Mouse (Mus musculus): ENCODE measurements around the gene Glmn.

Glmn gene

DNA sequence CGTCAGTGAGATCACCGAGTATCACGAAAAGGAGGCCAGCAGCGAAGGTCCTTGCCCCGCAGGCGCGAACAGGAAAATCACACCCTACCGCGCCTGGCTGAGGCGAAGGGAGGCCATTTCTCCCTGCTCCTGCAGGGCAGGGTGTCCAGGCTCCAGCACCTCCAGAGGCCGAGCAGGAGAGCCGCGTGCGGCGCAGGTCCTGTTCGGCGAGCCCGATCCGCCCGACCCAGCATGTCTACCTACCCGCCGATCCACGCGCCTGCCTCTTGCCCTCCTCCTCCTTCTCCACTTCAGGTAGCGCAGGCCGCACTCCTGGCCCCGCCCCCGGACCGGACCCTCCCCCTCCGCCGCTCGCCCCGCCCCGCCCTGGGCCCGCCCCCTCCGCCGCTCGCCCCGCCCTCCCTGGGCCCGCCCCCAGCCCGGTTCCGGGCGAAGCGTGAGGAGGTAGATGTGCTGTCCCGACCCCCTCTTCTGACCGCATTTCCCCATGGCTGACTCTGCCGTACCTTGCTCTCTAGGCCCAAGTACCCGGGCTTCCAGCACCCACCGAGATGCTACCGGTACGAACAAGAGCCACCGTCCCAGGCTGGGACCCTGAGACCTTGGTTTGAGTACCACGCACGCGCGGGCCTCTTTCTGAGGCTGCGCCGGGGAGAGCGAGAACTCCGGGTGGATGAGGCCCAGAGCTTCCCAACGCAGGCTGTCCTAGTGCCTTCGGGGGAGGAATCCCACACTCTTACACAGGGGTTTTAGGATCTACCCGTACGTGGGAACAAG is at the start of gene Glmn, which contains the start of gene Rpap2:
TSS of gene Glmn (minus strand) at position 588 of the 777 bp plus-strand sequence.
TSS of gene Rpap2 (plus strand) at position 73 of the 777 bp plus-strand sequence.
- DNase-seq (ENCODE audit: low spot score in 2 of 2), result peak; percentile 84

DNA sequence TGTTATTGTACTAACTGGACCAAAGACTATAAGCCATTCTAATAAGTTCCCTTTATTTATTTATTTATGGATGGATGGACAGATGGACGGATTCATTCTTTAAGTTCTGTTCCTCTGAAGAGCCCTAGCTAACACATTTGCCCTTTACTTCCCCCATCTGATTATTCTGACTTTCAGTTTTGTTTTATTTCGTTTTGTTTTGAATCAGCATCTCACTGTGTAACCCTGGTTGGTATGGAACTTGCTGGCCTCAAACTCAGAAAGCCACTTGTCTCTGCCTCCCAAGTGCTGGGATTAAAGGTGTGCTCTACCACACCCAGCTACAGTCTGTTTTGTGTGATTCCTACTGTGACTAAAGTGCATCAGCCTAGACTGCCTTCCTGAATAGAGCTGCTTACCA is 48.2 kb upstream of the Glmn start:
- no peak for DNase-seq (ENCODE audit: low spot score in 2 of 2)

DNA sequence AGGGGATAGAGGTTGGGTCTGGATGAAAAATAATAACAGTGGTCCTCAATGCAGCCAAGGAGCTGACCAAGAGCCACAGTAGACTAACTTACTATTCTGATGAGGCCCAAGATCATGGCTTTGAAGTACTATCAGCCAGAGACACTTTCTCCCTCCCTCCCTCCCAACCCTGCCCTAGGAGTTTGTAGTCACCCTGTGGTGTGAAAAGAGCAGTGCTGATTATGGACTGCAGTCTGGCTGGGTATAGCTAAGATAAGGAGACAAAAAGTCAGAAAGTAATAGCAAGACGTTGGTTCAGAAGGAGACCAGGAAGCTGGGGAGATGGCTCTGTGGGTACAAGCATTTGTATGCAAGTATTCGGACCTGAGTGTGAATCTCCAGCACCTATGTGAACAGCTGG is 46.9 kb upstream of the Glmn start:
- DNase-seq (ENCODE audit: low spot score in 2 of 2), result no peak

DNA sequence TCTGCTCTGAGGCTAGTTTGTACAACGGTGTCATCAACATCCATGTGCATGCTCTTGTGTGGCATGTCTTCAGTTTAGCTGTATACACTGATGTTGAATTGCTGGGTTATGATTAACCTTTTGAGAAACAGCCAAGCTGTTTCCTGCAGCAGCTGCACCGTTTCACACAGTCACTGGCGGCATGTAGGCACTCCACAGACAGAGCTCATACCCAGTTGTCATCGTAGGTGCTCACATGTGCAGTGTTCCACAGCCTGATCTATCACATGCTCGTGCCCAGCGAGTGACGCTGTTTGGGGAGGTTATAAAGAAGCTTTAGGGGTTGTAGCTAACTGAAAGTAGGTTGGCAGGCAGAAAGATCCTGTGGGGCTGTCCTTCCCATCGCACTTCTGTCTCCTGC is 40.7 kb upstream of the Glmn start:
- DNase-seq (ENCODE audit: low spot score in 2 of 2), result peak; percentile 8

DNA sequence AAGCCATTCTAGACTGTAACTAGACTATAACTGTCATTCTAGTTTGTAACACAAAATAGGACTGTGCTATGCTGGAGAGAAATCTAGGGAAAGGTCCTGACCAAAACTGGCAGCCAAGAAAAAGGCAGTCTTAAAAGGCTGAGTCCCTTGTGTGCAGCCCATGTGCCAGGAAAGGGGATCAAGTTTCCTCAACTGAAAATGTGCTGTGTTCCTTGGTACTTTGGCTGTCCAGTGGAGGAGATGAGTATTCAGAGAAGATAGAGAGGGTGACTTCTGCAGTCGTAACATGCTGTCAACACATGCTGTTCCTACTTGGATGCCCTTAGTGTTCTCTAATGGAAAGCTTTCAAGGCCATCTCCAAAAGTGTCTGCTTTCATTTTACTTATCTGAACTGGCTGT is 39.4 kb upstream of the Glmn start:
- DNase-seq (ENCODE audit: low spot score in 2 of 2), result no peak

DNA sequence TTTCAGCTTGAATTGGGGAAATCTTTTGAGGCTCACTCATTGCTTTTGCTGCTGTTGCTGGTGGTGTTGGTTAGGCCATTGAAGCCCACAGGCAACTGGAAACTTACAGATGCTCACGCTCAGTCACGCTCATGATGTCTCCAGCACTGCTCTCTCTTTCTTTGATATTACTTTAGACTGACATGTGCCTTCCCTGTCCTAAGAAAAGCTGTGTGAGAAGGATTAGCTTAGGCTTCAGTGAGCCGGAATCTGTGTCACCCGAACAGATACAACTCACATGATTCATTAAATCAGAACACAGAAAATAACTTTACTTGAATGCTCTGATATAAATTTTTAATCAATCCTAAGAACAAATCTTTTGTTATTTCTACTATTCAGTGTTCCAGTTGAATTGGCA is 36.0 kb upstream of the Glmn start:
- DNase-seq (ENCODE audit: low spot score in 2 of 2), result no peak

DNA sequence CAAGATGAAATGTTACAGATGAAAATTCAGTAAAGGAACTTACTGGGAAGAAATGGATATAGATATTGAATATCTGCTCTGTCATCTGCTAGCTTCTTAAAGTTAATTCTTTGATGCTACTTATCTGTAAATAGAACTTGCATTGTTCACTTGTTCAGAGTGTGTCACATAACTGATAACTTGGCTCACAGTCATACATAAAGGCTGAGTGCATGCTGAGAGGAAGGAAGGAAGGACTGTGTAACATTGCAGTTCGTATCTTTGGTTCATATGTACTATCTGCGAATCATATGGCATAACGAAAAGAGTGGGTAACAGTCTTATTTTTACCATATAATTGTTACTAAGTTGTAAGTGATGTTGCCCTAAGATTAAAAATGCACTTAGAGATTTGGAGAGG is 23.6 kb upstream of the Glmn start:
- DNase-seq (ENCODE audit: low spot score in 2 of 2), result no peak

DNA sequence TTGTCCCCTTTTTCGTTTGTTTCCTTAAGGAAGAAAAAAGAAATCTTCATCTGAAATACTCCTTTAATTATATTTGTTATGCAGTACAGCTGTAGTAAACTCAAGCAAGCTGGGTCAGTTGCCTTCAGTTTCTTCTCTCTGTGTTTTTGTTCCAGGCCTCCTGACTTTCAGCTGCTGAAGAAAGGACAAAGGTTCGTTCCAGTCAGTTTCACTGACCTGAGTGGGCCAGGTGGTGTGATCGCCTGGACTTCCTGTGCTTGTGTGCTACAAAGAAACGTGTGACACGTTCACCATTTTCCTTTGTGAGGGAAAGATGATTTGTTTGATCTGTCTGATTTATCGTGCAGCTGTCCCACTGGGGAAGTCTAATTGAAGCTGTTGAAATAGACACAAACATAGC is 20.3 kb upstream of the Glmn start:
- no peak for DNase-seq (ENCODE audit: low spot score in 2 of 2)

DNA sequence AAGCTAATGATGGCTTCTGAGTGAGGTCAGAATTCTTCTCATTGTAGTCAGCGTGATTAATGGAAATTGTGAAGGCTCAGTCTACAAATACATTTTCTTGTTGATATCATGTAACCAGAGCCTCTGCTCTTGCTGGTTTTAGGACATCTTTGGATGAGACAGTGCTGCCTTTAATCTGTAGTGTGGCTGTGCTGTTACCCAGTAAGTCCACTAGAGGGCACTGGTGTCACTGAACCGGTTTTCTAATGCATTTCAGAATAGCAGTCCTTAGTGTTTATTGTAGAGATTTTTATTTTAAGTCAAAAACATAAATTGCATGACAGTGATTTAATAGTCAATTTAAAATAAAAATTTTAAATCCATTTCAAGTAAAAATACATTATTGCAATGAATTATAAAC is 13.5 kb upstream of the Glmn start:
- DNase-seq (ENCODE audit: low spot score in 2 of 2), result peak; percentile 81 to 86

DNA sequence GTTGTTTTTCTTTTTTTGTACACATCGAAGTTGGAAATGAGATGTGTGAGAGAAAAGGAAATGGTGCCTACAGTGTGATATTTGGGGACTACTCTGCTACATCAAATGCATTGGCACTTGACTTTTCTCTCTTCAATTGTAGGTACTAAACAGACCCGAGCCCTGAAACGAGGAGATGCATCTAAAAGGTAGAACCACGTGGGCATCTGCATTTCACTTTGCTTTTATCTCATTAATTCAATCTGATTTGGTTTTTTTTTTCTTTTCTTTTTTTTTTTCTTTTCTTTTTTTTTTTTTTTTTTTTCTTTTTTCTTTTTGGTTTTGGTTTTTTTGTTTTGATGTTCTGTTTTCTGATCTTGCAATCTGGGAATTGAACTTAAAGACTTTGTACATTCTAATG is 692 bp upstream of the Glmn start:
- no peak for DNase-seq (ENCODE audit: low spot score in 2 of 2)

DNA sequence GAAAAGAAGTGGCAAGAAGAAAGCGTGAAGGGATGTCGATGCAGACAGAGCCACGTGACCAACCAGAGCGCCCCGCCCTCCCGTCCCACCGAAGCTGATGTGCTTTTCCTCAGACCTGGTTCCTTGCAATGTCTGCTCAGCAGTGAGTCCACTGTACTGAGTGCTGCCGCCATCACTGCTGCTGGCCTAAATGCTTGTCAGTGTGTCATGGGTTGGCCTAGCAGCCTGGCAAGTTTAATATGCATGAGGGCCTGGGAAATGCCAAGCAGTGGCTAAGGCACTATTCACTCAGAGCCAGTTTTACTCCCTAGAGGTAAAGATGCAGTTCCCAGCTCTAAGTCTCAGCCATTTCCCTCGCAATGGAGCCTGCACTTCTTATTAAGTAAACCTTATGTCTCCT is 28.5 kb downstream of the Glmn start:
- peak in 1 of 2 experiments; percentile 18 for DNase-seq (ENCODE audit: low spot score in 2 of 2)

DNA sequence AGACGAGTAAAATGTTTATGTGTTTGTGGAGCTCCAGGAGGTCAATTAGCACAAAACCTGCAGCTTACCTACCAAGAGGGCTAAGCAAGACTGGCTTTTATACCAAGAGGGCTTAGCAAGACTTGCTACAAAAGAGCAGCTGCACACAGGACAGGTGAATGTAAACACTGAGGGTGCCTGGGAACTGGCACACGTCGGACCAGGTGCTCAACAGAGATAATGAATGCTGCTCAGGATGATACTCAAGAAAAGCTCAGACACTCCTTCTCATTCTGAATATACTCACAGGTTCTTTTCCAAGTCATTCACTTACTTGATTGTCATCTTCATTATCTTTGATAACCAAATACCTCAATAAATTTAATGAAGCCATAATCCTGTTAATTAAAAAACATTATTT is 40.7 kb downstream of the Glmn start:
- DNase-seq (ENCODE audit: low spot score in 2 of 2), result no peak

DNA sequence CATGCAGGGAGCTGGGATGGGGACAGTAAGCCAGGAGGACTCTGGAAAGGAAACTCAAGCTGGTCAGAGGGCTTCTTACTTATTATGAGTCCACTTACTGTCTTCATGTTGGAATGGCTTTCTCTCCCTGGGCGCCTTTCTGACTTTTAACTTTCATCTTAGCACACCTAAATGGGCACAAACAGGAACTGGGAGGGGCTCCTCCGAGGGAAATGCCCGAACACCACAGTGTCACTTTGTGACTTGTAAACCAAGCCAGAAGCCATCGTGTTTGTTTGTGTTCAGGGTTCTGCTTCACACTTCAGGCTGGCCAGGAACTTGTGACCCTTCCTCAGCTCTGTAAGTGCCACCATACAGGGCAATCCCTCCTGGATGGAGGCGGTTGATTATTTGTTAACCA is 43.4 kb downstream of the Glmn start:
- DNase-seq (ENCODE audit: low spot score in 2 of 2), result no peak

DNA sequence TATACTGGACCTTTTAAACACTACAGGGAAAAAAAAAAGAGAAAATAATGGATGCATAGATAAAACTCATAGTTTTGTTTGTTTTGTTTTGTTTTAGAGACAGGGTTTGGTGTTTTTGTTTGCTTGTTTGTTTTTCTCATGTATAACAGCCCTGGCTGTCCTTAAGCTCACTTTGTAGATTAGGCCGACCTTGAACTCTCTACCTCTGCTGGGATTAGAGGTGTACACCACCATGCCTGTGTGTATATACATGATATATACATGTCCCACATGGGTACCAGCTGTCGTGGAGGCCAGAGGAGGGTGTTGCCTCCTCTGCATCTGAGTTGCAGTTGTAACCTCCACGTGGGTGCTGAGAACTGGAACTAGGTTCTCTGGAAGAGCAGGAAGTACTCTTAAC is 49.2 kb downstream of the Glmn start:
- no peak for DNase-seq (ENCODE audit: low spot score in 2 of 2)

DNA sequence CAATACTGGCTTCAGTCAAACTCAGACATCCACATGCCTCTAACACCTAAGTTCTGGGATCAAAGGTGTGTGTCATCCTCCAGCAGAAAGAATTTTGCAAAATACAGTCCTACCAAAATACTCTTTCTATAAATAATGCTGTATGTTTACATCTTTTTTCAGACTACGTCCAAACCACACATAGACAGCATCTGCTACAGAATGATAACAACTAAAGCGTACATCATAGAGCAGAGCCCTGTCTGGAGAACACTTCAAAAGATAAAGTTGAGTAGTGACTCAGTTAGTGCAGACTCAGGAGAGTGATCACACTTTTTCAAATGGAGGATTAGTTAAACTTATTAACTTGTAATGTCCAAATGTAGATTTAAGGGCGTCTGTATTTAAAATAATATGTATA is 49.7 kb downstream of the Glmn start:
- DNase-seq (ENCODE audit: low spot score in 2 of 2), result no peak

DNA sequence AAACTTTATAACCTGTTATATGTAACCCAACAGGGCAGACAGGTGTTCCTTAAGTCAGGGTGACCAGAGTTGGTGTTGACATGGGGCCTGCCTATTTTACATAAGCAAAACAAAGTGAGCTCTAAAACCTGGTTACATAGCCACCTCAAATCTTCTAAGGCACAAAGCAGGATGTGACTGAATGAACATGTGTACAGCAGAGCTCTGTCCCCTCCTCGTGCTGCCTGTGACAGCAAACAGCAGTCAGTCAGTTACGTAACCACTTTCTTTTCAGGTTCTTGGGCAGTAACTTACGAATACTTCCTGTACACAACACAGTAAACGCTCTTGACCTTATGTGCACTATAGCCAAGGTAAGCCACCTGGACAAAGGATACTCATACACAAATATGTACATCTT is 51.8 kb downstream of the Glmn start:
- no peak for DNase-seq (ENCODE audit: low spot score in 2 of 2)

DNA sequence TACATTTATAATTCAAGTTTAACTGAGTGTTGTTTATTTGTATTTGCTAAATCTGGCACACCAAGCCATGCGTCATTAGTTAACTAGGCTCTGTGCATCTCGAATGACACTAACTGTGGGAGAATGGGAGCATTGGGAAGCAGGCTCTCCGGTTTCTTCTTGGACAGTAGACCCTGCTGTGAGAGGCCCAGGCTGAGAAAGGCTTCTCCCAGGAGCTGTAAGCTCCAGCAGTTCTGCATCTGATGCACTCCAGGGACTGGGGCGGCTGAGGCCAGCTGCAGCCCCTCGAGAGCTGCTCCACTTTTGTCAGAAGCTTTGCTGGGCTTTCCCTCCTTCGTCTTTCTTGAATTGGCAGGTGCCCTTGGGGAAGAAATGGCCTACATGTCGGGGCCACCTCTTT is 56.0 kb downstream of the Glmn start:
- DNase-seq (ENCODE audit: low spot score in 2 of 2), result peak in 1 of 2 experiments; percentile 21

DNA sequence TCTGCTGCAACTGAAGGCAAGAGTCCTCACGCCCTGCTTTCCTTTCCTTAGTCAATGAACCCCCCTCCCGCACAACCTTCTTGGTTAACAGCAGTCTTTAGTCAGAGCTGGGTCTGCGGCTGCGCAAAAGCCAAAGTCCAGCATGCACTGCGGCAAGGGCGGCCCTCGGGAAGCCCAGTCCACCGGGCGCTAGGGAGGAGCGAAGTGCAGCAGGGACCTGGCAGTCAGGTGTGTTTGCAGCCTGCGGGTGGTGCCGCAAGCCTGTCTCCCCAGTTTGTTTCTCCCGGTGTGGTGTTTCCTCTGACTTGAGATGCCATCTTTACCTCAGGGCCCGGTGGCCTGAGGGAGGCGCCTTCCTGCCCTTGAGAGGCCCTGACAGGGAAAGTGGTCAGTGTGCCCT is 63.1 kb downstream of the Glmn start, which contains the start of gene 1700028K03Rik:
TSS of gene 1700028K03Rik (plus strand) at position 129 of the 400 bp plus-strand sequence.
- DNase-seq (ENCODE audit: low spot score in 2 of 2), result no peak

DNA sequence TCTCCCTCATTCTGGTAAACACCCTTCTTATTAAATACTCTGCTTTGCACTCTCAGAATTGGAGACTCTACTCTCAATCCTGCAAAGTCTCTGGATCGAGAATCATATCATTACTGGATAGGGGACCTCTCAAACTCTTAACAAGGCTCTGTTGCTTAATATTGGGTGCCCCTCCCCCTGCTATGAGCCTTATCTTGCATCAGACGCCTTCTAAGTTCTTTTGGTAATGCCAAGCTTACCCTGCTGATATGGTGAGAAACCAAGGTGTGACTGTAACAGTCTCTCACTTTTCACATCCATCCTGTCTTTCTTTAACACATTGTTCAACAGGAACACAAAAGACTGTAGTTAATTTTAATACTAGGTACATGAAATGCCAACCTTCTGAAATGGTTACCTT is 64.1 kb downstream of the Glmn start:
- no peak for DNase-seq (ENCODE audit: low spot score in 2 of 2)

DNA sequence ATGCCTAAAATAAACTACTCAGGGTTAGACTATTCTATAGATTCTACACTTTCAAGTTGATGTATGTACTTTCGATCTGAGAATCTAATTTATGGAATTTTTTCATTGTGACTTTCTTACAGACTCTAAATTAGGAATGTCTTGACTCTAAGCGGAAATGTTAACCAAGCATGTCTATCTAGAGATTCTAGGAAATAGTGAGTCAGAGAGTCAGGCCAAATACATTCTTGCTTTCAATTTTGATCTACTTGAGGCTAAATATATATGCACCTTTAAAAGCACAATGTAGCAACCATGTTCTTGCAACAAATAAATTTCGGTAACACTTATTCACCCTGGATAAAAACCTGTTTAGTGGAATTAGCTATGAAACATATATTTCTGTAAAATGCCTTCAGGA is 68.8 kb downstream of the Glmn start:
- DNase-seq (ENCODE audit: low spot score in 2 of 2), result no peak

DNA sequence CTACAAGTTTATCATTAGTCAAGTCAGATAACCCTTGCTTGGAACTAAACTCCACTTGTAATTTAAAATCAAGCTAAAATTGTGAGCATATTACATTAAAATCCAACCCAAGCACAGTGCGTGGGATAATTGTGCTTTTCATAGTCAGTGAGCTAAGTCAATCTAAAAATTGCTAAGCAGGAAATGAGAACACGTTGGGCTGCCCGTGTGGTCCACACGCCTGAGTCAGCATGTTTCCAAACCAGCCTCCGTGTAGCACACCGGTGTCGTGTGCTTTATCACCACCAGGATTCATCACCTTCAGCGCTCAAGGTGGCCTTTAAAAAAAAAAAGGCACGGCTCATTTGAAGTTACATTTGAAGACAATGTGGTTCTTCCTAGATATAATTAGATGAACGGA is 73.4 kb downstream of the Glmn start:
- peak; percentile 68 to 74 for DNase-seq (ENCODE audit: low spot score in 2 of 2)

DNA sequence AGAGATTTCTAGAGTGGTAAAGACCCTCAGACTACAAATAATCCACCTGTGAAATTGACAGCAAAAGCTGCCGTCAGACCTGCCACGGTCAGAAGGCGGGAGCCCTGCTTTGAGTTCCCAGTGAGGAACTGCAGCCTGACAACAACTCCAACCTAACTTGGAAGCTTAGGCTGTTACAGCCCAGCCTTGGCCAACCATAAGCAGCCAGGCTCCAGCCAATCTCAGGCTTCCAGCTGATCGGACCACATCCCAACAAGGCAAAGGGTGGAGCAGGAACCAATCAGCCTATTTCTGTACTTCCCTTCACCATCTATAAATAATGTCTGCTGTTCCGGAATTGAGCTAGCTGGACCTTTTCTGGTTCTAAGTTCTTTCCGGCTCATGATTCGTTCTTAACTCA is 75.8 kb downstream of the Glmn start:
- DNase-seq (ENCODE audit: low spot score in 2 of 2), result peak in 1 of 2 experiments; percentile 57

DNA sequence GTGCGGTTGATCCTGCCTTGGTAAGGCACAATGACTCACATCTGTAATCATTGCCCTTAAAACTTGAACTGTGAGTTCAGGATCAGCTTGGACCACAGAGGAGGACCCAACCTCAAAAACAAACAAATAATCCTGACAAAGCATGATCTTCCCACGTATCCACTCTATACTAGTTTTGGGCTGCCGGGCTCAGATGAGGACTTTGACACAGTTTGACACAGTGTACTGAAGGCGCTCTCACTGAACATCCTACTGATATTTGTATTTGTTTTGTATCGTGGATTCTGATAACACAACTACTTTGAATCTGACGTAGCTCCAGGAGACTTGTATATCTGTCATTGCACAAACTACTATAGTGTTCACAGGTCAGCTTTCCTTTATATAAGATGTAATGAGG is 76.3 kb downstream of the Glmn start:
- DNase-seq (ENCODE audit: low spot score in 2 of 2), result no peak

DNA sequence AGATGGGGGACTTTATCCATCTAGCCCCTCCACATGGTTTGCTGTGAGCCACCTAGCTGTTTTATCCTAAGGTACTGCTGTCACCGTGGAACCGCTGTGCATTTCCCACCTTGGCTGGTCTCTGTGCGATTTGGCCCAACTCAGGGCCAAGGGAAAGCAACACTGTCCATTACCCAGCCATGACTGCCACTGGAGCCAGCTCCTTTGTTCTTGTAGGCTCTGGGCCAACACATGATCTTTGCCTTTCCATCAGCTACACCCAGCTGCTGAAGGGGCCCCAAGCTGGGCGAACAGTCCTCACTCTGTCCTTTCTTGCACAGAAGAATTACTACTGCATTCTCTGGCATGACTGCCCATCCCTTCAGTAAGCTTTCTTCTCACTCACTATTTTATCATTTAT is 79.1 kb downstream of the Glmn start:
- DNase-seq (ENCODE audit: low spot score in 2 of 2), result no peak
